Mouse (Mus musculus) cerebellum, adult 2 months (tissue): ENCODE data around the gene Apof. TPM values are rescaled to one million over a fixed set of nuclear protein-coding genes. Genes with fewer than 3 reads are reported as not detected.

ENCODE experiments used
- DNase-seq, 2 experiments: peaks; one replicate each; pipeline ENCODE4 v3.0.0; 2021
- H3K27ac ChIP-seq: fragments of 200-500 bp; 2 replicates; pipeline ENCODE4 v1.5.1; 2012; ENCODE audit warnings: low read length, control low read depth, inconsistent platforms; ENCODE audit not compliant: insufficient read depth
- H3K27me3 ChIP-seq: fragments of 200-500 bp; 2 replicates; pipeline ENCODE4 v1.6.1; 2012; ENCODE audit warnings: inconsistent platforms, mild to moderate bottlenecking, low read length, moderate library complexity; ENCODE audit not compliant: control insufficient read depth, insufficient read depth
- H3K4me1 ChIP-seq: fragments of 200-500 bp; 2 replicates; pipeline ENCODE4 v1.6.1; 2011; ENCODE audit warnings: low read length; ENCODE audit not compliant: control insufficient read depth, insufficient read depth
- H3K4me3 ChIP-seq: fragments of 200-500 bp; replicated peaks from 2 replicates; pipeline ENCODE3; 2011; ENCODE audit warnings: mild to moderate bottlenecking, low read depth, low read length, control low read depth; ENCODE audit not compliant: insufficient read depth
- CTCF ChIP-seq: fragments of 200-500 bp; IDR thresholded peaks from 2 replicates; pipeline ENCODE4 v1.5.1; 2011; ENCODE audit warnings: low read depth, mild to moderate bottlenecking, control low read depth, low read length, moderate library complexity, borderline replicate concordance; ENCODE audit not compliant: insufficient read depth
- POLR2A ChIP-seq: fragments of 200-500 bp; IDR thresholded peaks from 2 replicates; pipeline ENCODE4 v1.6.1; 2011; ENCODE audit warnings: low read length, control low read depth, borderline replicate concordance; ENCODE audit not compliant: insufficient read depth
- WGBS: fragments of 180-500 bp; shearing (Covaris S2); methylation state at CpG from one replicate; pipeline ENCODE4 v1.1.7; 2018; 5-methylcytosine and 5-hydroxymethylcytosine counted together
- polyA plus RNA-seq: library from polyadenylated mRNA; depleted of rRNA; stranded (reverse); fragments of >200 nt; gene quantifications from 2 replicates; pipeline ENCODE4 v1.2.3, GENCODE M21; 2012; rRNA removed

The Apof gene
- polyA plus RNA-seq, 1 experiment: not detected

GRCm38 (mm10) chr10:128310177-128310576, 41.7 kb downstream of the Apof start:
- Histone ChIP-seq H3K27me3 (no peaks in the 10 kb centered on the region), H3K4me1 (peaks cover 7% of the 10 kb centered on the region), H3K27ac (no peak overlapping the region), H3K4me3 (no peak overlapping the region)
- TF ChIP-seq POLR2A (no peak), CTCF (no peak)
- peak; percentile 52 to 58 for DNase-seq
- WGBS: 14% methylated on average over 11 of the region's 11 CpGs

GRCm38 (mm10) chr10:128310902-128311301, 42.4 kb downstream of the Apof start:
- Histone ChIP-seq H3K4me3 (no peak overlapping the region), H3K27ac (no peak overlapping the region), H3K27me3 (no peaks in the 10 kb centered on the region), H3K4me1 (peaks cover 7% of the 10 kb centered on the region)
- WGBS: 82% methylated on average over 4 of the region's 4 CpGs
- DNase-seq: no peak
- TF ChIP-seq POLR2A (no peak), CTCF (no peak)

- Histone ChIP-seq H3K4me3 (no peak overlapping the region), H3K4me1 (peaks cover under 1% of the 10 kb centered on the region; the same call in 1 of the 2 replicates), H3K27ac (no peak overlapping the region), H3K27me3 (no peaks in the 10 kb centered on the region)
- WGBS: 94% methylated on average over 8 of the region's 8 CpGs
- DNase-seq: no peak
- TF ChIP-seq CTCF: no peak
- TF ChIP-seq POLR2A: no peak
Measured at GRCm38 (mm10) chr10:128315578-128315977, 47.1 kb downstream of the Apof start.

Other genes starting within 250 kb of the Apof start
- gene Naca, start 233.1 kb upstream of the Apof start, polyA plus RNA-seq: 209 and 230 TPM in 2 replicates
- gene Ptges3, start 209.7 kb upstream of the Apof start, polyA plus RNA-seq: 69.9 and 75.5 TPM in 2 replicates
- 2,153 and 2,193 TPM in 2 replicates for gene Atp5b, start 185.4 kb upstream of the Apof start, polyA plus RNA-seq
- 42.9 and 45.2 TPM in 2 replicates for gene Baz2a, start 177.1 kb upstream of the Apof start, polyA plus RNA-seq
- gene Rbms2, start 88.4 kb upstream of the Apof start, polyA plus RNA-seq: 23.5 and 23.7 TPM in 2 replicates
- gene Gls2, start 74.2 kb upstream of the Apof start, polyA plus RNA-seq: 68.3 and 77.7 TPM in 2 replicates
- gene Spryd4, start 56.9 kb upstream of the Apof start, polyA plus RNA-seq: 13.5 and 15.6 TPM in 2 replicates
- not detected in 2 replicates for gene Mip, start 42.8 kb upstream of the Apof start, polyA plus RNA-seq
- 6.3 and 6.6 TPM in 2 replicates for gene Timeless, start 36.6 kb upstream of the Apof start, polyA plus RNA-seq
- gene Apon, start 14.6 kb upstream of the Apof start, polyA plus RNA-seq: not detected in 2 replicates
- gene Stat2, start 1.9 kb downstream of the Apof start, polyA plus RNA-seq: 94.4 and 110 TPM in 2 replicates
- 1.2 and 1.8 TPM in 2 replicates for gene Il23a, start 30.1 kb downstream of the Apof start, polyA plus RNA-seq
- gene Pan2, start 34.7 kb downstream of the Apof start, polyA plus RNA-seq: 42.6 and 48.5 TPM in 2 replicates
- 65.3 and 65.4 TPM in 2 replicates for gene Cnpy2, start 53.8 kb downstream of the Apof start, polyA plus RNA-seq
- gene Cs, start 69.1 kb downstream of the Apof start, polyA plus RNA-seq: 251 and 252 TPM in 2 replicates
- 115 and 117 TPM in 2 replicates for gene Coq10a, start 100.3 kb downstream of the Apof start, polyA plus RNA-seq
- 40.6 and 41.6 TPM in 2 replicates for gene Ankrd52, start 108.4 kb downstream of the Apof start, polyA plus RNA-seq
- gene Slc39a5, start 132.6 kb downstream of the Apof start, polyA plus RNA-seq: 0.13 TPM in 1 of 2 replicates, not detected in the other
- gene Nabp2, start 142.8 kb downstream of the Apof start, polyA plus RNA-seq: 78.9 and 83.6 TPM in 2 replicates
- 88.0 and 90.5 TPM in 2 replicates for gene Rnf41, start 143.0 kb downstream of the Apof start, polyA plus RNA-seq
- gene Smarcc2, start 190.6 kb downstream of the Apof start, polyA plus RNA-seq: 239 and 260 TPM in 2 replicates
- 1,381 and 1,434 TPM in 2 replicates for gene Myl6, start 225.5 kb downstream of the Apof start, polyA plus RNA-seq
- gene Myl6b, start 230.0 kb downstream of the Apof start, polyA plus RNA-seq: 28.9 and 36.1 TPM in 2 replicates